Mouse (Mus musculus) limb, embryonic 14.5 days (tissue): ENCODE data around the gene Ccdc18. TPM values are rescaled to one million over a fixed set of nuclear protein-coding genes. Genes with fewer than 3 reads are reported as not detected.
A peak's percentile ranks its signal among the peaks of the same experiment; 100 is the strongest.
"Not testable (repeated sequence)": the region's sequence is repeated elsewhere in the genome, so short reads cannot be mapped to it uniquely, and the experiment has no call there.

ENCODE experiments used
- ATAC-seq: fragments of 200-750 bp; cut with Nextera tagmentation; 2 replicates; pipeline ENCODE4 v1.8.0; 2017; ENCODE audit warnings: low read depth, moderate number of reproducible peaks, moderate TSS enrichment; ENCODE audit not compliant: low FRiP score
- DNase-seq: peaks from one replicate; pipeline ENCODE4 v3.0.0-alpha.2; 2015; ENCODE audit warnings: low spot score
- H3K27ac ChIP-seq: fragments of 300-500 bp; sonication (generic); replicated peaks from 2 replicates; pipeline ENCODE4 v1.5.1; 2014; ENCODE audit warnings: low read depth, mild to moderate bottlenecking, low read length, moderate library complexity, mixed read lengths
- H3K27me3 ChIP-seq: fragments of 300-500 bp; sonication (generic); 2 replicates; pipeline ENCODE4 v1.6.1; 2014; ENCODE audit warnings: low read length, mixed read lengths; ENCODE audit not compliant: control insufficient read depth, insufficient read depth
- H3K36me3 ChIP-seq: fragments of 300-500 bp; sonication (generic); 2 replicates; pipeline ENCODE4 v1.6.1; 2014; ENCODE audit warnings: mild to moderate bottlenecking, low read length, moderate library complexity, mixed read lengths; ENCODE audit not compliant: control insufficient read depth, insufficient read depth
- H3K4me1 ChIP-seq: fragments of 300-500 bp; sonication (generic); 2 replicates; pipeline ENCODE4 v1.6.1; 2014; ENCODE audit warnings: antibody characterized with exemption, low read length, mixed read lengths; ENCODE audit not compliant: control insufficient read depth, insufficient read depth
- H3K4me2 ChIP-seq: fragments of 300-500 bp; sonication (generic); replicated peaks from 2 replicates; pipeline ENCODE4 v1.6.1; 2014; ENCODE audit warnings: low read depth, mild to moderate bottlenecking, low read length, moderate library complexity; ENCODE audit not compliant: severe bottlenecking
- H3K4me3 ChIP-seq: fragments of 300-500 bp; sonication (generic); replicated peaks from 2 replicates; pipeline ENCODE4 v1.5.1; 2014; ENCODE audit warnings: low read length
- H3K9ac ChIP-seq: fragments of 300-500 bp; sonication (generic); 2 replicates; pipeline ENCODE4 v1.6.1; 2014; ENCODE audit warnings: mild to moderate bottlenecking, low read depth, low read length, moderate library complexity; ENCODE audit not compliant: severe bottlenecking
- H3K9me3 ChIP-seq: fragments of 300-500 bp; sonication (generic); 2 replicates; pipeline ENCODE4 v1.6.1; 2016; ENCODE audit warnings: low read length; ENCODE audit not compliant: control insufficient read depth
- POLR2A ChIP-seq: fragments of 200-500 bp; IDR thresholded peaks from 2 replicates; pipeline ENCODE4 v1.8.0; 2012; ENCODE audit warnings: inconsistent platforms, mild to moderate bottlenecking, moderate library complexity, borderline replicate concordance; ENCODE audit not compliant: insufficient read depth, insufficient read length; ENCODE audit errors: extremely low read depth
- WGBS: fragments of 180-500 bp; shearing (Covaris S2); extraction: QIAGEN DNeasy Blood & Tissue Kit; methylation state at CpG from one replicate; pipeline ENCODE4 v1.1.7; 2014; 5-methylcytosine and 5-hydroxymethylcytosine counted together
- polyA plus RNA-seq, 2 experiments: library from polyadenylated mRNA; depleted of rRNA in 1 of 2; stranded (reverse) in 1 of 2; unstranded in 1 of 2; fragments of >200 nt; fragmentation: Nextera tagmentation in 1 of 2; extraction: Ambion mirVana in 1 of 2; gene quantifications; 2 replicates each; pipeline versions ENCODE4 v1.2.1 to v1.2.3; 2012 to 2014

Ccdc18 gene
- polyA plus RNA-seq, 2 experiments = 2.4 to 7.0 TPM

DNA sequence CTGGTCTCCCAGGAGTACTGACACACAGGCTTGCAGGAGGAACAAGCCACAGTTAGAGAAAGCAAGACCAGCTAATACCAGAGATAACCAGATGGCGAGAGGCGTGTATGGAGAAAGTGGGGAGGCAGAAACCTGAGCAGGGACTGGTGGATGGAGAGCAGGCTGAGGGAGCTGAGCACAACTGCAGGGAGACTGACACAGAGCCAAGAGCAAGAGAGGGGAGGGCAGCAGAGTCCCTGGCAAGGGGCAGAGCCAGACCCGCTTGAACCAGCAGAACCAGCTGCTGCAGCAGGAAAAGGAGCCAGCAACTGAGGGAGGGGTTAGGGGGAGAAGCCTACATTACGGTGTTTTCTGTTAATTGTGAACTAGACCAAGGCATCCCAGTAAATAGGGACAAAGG, 130.0 kb downstream of the Ccdc18 start:
- no peak overlapping the region for H3K4me3 ChIP-seq
- H3K27ac ChIP-seq = 0 out of 2 replicates have a peak overlapping the region, but pooled peaks have one; percentile 19
- WGBS = 15% methylated on average over 4 of the region's 4 CpGs
- peak; percentile 47 for ATAC-seq
- H3K9ac ChIP-seq = peak overlapping the region; percentile 28; the same call in 1 of the 2 replicates
- no peaks in the 10 kb centered on the region for H3K9me3 ChIP-seq
- 0 out of 2 replicates have a peak, but pooled peaks cover under 1% of the 10 kb centered on the region for H3K4me1 ChIP-seq
- no peaks in the 10 kb centered on the region for H3K27me3 ChIP-seq
- TF ChIP-seq POLR2A = no peak
- no peak overlapping the region for H3K4me2 ChIP-seq
- DNase-seq = no peak
- no peaks in the 10 kb centered on the region for H3K36me3 ChIP-seq

DNA sequence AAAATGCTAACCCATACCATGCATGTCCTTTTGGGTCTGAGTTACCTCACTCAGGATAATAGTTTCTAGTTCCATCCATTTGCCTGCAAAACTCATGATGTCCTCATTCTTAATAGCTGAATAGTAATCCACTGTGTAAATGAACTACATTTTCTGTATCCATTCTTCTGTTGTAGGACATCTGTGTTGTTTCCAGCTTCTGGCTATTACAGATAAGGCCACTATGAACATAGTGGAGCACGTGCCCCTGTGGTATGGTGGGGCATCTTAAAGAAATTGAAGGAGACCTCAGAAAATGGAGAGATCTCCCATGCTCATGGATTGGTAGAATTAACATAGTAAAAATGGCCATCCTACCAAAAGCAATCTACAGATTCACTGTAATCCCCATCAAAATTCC, 131.1 kb downstream of the Ccdc18 start:
- WGBS = 87% methylated on average over 1 of the region's 1 CpGs
- H3K9me3 ChIP-seq, H3K4me1 ChIP-seq, H3K4me2 ChIP-seq, H3K36me3 ChIP-seq, DNase-seq, ATAC-seq, H3K4me3 ChIP-seq, H3K9ac ChIP-seq, H3K27ac ChIP-seq, H3K27me3 ChIP-seq: not testable (repeated sequence)

DNA sequence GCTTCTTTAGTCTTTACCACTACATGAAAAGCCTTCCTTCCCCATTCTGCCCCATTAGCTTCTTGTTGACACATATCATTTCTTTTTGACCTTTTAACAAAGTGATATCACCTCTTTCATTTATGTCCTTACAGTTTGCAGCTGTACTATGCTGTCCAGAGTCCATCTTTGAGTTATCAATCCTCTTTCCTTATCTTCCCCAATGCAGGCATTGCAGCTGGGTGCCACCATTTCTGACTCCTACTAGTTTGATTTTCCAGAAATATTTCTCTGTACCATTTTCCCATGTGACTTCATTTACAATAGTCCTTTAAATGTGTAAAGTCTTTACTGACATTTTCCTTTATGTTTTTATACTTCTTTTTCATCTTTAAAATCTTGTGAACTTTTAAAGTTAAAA, 134.3 kb downstream of the Ccdc18 start:
- no peak for ATAC-seq
- no peaks in the 10 kb centered on the region for H3K9me3 ChIP-seq
- TF ChIP-seq POLR2A = no peak
- H3K4me2 ChIP-seq = no peak overlapping the region
- no peak for DNase-seq
- no peaks in the 10 kb centered on the region for H3K36me3 ChIP-seq
- H3K27ac ChIP-seq = no peak overlapping the region
- H3K9ac ChIP-seq = no peak overlapping the region
- H3K4me1 ChIP-seq = peaks cover 17% of the 10 kb centered on the region
- no peak overlapping the region for H3K4me3 ChIP-seq
- no peaks in the 10 kb centered on the region for H3K27me3 ChIP-seq

DNA sequence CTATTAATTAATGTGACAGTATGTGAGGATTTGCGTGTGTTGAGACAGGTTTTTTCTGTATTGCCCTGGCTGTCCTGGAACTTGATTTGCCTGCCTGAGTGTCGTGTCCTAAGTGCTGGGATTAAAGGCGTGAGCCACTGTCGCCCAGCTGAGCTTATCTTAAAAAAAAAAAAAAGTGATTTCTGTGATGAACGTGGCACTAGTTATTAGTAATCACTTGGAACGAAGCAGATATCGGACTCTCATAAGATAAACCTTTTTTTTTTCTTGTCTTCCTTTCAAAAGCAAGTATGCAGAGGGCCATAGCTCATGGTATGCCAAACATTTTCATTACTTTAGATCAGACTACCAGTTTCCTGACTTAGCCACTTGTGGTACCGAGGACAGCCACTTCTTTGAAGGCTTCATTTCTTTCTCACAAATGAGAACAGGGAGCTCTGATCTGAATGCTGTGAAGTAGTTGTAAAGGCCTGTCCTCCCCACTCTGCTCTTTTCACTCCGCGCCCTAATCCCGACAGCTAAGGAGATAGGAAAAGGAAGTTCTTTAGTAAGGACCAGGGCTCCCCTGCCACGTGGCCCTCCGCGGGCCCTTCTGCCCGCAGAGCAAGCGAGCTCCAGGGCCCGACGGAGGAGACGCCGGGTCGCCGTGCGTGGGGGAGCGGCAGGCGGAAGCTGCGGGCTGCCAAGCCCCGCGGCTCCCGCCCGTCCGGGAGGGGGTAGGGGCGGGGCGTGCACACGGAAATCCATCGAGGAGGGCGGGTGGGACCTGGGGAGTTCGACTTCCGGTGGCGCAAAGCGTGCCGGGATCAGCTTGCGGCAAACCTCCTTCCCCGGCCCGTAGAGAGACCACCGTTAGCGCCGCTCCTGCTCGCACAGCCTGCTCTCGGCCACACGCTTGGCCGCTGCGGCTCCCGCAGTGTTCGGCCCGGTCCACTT, 135.7 kb downstream of the Ccdc18 start, which contains the start of gene Dr1:
TSS of gene Dr1 (plus strand) at position 771 of the 936 bp plus-strand sequence.
- ATAC-seq = peak; percentile 97
- 4% methylated on average over 45 of the region's 55 CpGs for WGBS
- H3K36me3 ChIP-seq = no peaks in the 10 kb centered on the region
- H3K9me3 ChIP-seq = no peaks in the 10 kb centered on the region
- peak; percentile 85 for DNase-seq
- H3K4me1 ChIP-seq = peaks cover 17% of the 10 kb centered on the region
- H3K9ac ChIP-seq = peak within 1 kb of the TSS; percentile 95
- peak within 1 kb of the TSS; percentile 93 for H3K27ac ChIP-seq
- peak within 1 kb of the TSS; percentile 93 for H3K4me3 ChIP-seq
- no peaks in the 10 kb centered on the region for H3K27me3 ChIP-seq
- TF ChIP-seq POLR2A = peak; percentile 88; the same call in 1 of the 2 replicates
- peak within 1 kb of the TSS; percentile 90 for H3K4me2 ChIP-seq

DNA sequence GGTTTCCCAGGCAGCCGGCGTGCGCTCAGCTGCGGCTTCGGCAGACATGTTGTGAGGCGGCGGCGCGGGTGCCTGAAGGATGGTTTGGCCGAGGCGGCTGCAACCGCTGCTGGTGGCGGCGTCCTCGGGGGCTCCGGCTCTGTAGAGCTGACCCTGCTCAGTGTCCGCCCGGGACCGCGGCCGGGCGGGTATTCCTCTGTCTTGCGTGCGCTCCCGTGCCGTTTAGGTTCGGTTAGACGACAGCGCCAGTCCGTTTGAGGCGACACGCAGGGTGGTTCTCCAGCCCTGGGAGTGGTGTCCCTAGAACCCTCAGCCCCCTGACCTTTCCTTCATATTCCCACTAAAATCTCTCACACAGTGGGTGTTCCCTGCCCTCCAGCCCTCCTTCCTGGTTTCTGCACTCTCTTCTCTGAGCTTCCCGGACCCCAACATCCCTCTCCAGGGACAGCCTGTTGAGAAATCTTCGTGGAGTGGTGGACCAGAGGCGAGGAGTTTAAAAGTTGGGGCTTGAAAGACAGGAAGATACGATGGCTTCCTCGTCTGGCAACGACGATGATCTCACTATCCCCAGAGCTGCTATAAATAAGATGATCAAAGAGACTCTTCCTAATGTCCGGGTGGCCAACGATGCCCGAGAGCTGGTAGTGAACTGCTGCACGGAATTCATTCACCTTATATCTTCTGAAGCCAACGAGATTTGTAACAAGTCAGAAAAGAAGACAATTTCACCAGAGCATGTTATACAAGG, 136.6 kb downstream of the Ccdc18 start:
- peak overlapping the region; percentile 90 for H3K4me2 ChIP-seq
- TF ChIP-seq POLR2A = no peak
- peak overlapping the region; percentile 93 for H3K4me3 ChIP-seq
- peak; percentile 69 for ATAC-seq
- no peaks in the 10 kb centered on the region for H3K27me3 ChIP-seq
- DNase-seq = no peak
- H3K27ac ChIP-seq = peak overlapping the region; percentile 93
- under 1% methylated on average over 44 of the region's 44 CpGs for WGBS
- H3K9me3 ChIP-seq = no peaks in the 10 kb centered on the region
- H3K36me3 ChIP-seq = no peaks in the 10 kb centered on the region
- peaks cover 17% of the 10 kb centered on the region for H3K4me1 ChIP-seq
- H3K9ac ChIP-seq = peak overlapping the region; percentile 95
